Mouse (Mus musculus): ENCODE measurements at regions not wholly inside any gene's neighbourhood (a gene's known extent, or its start where the extent isn't known, plus 50 kb on each side); places are given as distances from the start of the nearest gene placed in this dataset.

DNA sequence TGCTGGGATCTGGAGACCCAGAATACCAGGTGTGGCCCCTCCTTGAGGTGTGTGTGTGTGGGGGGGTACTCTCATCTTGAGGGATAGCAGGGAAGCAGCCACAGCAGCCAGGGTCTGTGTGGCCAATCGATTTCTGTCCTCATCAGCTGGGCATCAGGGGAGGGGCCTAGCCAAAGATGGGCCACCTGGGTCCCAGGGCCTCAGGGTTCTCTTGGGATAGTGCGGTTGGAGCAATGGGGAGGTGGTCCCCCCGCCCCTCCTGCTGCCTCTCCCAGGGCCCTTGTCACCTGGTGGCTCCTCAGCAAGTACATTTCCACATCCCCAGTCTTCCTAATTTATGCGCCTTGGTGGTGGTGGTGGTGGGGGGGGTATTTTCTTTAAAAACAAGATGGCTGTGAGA is 55.4 kb downstream of the Uncx start:
- DNase-seq, result no peak

DNA sequence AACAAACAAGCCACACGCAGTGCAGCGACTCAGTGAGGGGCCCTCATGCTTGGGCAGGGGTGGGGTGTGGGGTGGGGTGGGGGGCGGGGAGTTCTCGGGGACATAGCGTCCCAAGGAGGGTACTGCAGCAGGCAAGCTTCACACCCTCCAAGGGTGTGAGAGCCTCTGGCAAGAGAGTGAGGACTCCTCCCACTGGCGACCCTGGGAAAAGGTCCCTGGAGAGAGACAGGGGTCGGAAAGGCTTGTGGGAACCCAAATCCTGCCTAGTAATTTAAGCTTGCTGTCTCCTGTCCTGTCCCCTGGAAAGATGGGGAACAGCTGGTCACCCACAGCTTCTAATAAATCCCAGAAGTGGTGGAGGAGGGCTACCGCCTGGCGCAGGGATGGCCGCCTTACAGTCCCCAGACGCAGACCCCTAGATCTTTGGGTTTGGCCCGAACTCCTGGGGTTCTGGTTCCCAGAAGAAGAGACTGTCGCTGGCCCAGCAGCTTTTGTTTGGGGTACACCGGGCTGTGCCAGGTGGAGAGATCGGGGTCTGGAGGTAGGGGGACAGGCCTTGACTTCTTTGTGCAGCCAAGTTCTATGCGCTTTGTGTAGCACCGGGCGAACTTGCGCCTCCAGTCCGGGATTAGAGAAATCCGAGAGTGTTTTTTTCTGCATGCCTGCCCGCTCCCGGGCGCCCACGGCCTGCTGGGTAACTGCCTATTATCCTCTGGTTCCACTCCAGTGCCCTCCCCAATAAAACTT is 56.1 kb downstream of the Uncx start:
- no peak for DNase-seq

DNA sequence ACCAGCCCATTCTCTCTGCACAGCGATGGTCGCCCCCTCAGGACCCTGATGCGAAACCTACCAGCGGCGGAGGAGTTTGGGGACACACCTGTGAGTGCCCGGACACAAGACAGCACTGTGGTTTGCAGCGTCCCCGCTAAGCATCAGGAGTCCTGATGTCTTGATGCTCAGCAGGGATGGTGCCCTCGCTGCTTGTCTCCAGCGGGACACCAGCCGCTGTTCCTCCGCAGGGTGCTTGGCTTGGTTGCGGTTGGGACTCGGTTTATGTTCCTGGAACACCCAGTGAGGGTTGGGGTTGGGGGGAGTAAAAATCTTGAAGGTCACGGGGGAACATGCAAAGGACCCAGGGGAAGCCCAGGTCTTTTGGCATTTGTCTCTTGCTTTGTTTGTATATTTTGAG is 56.9 kb downstream of the Uncx start:
- no peak for DNase-seq

DNA sequence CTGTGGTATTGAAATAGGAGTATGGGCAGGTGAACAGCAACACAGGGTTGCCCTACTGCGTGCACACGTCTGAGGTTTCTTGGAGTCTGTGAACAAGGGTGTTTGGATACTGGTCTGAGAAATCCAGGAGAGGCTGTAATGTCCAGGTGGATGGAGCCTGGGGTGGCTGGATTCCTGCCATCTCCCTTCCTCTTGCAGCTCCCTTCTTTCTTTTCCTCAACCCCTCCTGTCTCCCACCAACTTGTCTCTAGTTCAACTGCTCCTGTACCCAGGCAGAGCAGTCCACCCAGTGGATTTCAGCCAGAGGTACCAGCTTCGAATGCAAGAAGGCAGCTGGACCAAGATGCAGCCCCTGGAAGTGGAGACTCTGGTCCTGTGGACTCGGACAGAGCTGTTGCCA is 59.6 kb downstream of the Uncx start:
- no peak for DNase-seq

DNA sequence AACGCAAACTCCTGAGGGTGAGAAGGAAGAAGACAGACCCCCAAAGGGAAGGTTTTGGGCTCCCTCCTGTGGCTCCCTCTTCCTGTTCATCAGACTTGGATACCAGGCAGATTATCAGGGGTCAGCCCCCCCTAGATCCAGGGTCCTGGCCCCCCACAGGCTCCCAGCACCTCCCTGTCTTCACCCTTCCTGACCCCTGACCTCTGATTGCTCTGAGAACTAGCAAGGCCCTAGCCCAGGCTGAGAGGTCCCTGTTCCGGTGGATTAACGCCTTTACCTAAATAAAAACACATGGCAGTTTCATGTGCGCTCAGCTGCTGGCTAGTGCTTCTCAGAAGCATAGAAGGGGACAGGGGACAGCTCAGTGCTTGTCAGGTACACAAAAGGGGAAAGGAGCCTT is 60.2 kb downstream of the Uncx start:
- no peak for DNase-seq

DNA sequence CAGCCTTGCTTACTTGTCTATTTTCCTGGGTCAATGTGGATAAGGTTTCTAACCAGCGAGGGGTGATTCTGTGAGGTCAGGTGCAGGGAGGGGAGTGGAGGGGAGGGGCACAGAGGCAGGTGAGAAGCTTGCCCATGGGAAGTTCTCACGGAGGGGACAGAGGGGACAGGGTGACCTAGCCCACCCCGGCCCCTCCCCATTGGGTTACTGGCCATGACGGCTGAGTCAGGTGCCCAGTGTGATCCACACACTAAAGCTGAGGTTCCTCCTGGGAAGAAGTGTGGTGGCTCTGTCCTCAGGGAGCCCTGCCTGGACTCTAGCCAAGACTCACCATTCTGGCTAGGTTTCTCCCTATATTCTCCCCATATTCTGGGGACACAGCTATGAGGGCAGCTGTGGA is 61.0 kb downstream of the Uncx start:
- DNase-seq, result no peak

DNA sequence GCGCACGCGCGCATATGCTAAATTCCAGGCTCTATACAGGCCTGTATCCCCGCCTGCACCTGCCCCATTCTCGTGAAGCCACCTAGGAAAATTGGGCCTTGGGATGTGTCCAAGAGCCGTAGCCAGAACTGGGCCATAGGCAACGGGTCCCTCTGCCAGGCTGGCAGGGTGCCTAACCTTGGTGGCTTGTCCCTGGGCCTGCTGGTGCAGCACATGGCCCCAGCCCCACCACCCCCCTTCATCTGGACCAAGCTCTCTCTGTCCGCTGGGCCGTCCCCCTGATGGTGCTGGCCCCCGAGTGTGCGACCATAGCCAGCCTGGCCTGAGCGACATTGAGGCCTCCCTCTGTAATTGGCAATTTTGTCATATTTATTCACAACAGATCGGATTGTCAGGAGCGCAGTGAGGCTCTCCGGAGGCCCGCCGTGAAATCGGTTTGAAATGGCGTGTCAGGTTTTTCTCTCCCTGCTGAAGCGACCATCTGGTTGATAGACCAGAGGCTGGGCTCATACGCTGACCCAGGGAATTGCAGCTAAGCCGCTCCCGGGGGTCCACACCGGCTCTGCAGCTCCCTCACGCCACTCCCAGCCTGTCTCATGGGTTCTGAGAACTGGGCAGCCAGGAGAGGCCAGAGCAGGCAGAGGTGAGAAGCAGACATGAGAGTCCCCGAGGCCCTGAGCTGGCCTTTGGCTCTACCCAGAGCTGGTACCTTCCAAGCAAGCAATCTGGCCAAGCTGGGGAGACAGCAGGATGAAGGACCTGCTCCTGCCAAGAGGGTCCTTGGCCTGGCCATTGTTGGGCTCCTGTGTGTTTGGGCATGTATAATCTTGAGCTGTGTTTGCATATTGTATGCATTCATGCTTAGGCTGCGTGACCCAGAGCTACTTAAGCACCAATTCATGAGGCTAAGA is 67.6 kb downstream of the Uncx start:
- DNase-seq, result no peak

DNA sequence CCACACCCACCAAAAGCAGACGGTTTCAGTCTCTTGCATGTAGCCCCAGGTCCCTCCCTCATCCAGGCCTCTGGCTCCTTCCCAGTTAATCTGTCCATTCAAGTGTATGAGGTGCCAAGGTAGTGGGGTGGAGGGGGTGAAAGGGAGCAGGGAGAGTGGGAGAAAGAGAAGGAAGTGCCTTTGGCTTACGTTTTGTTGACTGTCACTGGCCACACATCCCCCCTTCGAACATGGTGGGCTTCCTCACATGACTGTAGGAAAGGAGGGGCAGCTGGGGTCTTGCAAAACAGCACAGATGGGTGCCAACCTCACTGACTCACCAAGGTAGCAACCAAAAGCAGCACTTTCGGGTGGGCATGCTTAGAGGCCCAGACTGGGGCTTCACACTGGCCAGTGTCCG is 68.9 kb downstream of the Uncx start:
- DNase-seq, result no peak

DNA sequence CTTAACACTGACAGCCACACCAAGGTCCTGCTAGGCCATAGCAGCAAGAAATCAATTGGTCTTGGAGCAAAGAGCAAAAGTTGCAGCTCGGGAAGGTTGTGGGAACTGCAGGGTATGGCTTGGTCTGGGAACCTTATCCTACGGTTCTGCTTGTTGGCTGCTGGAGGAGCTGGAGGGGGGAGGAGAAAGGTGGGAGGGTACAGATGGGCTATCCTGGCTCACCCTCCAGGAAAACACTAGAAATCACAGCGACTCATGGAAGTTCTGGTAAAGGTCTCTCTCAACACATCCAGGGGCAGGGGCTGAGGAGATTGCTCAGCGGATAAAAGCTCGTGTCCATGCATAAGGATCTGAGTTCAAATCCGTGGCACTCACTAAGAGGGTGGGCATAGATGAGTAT is 69.4 kb downstream of the Uncx start:
- DNase-seq, result no peak

DNA sequence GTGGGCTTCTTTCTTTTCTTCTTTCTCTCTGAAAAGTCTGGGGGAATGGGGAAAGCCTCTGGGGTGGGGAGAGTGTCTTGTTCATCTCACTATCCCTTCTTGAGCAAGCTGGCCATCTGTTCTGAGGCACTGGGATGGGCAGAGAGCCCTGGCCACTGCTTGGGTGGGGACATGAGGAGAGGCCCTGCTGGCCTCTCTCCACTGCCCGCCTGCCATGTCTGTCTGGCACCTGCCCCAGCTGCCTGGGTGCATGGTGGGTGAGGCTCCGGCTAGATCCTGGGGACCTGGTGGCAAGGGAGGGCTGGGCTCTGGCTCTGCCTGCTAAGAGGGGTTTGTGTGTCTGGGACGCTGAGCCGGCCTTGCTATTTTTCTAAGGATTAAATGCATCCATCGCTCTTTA is 70.3 kb downstream of the Uncx start:
- DNase-seq, result no peak

DNA sequence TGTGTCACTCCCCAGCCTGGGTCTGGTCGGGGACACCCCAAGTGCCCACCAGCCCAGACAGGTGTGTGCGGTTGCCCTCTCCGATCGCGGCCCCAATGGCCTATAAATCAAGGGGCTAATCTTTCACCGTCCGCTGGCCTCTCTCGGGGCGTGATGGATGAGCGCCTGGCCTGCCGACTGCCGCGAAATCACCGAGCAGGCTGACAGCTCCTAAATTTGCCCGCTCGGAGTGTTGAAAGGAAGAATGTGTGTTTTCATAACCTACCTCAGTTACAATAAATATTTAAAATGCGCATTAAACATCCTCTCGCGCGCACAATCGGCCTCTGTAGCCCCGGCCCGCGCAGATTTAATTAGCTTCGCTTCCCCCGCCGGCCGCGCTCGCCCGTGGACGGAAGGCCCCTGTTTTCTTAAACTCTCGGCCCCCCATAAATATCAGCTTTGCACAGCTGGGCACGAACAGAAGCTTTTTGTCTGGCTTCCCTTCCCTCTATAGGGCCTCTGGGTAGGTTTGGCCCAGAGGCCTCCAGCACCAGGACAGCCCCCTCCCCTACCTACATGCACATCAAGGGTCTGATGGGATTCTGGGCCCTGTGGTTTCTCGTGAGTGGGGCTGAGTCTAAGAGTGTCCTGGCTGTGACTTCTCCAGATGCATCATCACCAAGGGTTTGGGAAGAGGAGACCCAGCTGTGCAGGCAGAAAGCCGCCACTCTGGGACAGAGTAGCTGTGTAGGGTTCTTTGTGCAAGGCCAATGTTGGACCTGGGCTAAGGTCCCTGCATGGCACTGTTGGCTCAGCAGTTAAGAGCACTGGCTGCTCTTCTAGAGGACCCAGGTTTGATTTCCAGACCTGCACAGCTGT is 76.2 kb downstream of the Uncx start:
- DNase-seq, result no peak

DNA sequence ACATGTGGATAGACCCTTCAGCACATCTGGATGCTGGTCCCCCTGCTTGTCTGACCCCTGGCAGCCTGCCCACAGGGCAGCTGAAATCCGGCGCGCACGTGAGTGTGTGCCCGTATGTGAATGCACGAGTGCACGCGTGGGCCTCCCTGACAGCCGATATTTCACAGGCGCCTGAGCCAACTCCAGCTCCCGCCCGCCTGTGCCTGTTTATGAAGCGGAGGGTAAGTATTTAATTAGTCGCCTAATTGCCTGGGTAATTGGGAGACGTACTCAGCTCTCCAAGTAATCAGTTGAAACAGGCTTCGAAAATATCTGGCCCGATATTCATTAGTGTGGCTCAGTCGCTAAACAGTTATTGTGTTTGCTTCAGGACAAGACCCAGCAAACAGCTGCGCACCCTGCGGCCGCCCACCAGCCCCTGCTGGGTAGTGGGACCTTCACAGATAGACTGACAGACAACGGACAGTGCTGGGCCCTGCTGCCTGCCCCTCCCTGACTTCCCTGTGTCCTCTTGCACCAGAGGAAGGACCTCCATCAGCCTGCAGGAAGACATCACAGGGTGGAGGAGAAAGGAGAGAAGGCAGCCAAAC is 82.7 kb downstream of the Uncx start:
- peak; percentile 14 for DNase-seq

DNA sequence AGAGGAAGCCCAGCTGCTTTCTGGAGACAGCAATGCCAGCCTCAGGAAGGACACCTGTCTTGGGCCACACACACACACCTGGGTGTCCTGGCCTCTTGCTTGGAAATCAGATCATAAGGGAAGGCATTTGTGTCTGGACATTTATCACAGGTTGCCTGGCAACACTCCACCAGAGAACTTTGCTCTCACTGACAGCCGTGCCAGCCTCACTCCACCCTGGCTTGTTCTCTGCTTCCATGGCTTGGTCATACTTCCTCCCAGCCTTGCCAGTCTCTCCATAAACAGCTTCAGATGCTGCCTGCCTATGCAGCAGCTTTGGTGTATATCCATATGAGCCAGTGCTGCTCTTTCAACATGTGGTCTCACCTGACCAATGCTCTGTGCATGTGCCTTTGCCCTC is 84.3 kb downstream of the Uncx start:
- DNase-seq, result no peak

DNA sequence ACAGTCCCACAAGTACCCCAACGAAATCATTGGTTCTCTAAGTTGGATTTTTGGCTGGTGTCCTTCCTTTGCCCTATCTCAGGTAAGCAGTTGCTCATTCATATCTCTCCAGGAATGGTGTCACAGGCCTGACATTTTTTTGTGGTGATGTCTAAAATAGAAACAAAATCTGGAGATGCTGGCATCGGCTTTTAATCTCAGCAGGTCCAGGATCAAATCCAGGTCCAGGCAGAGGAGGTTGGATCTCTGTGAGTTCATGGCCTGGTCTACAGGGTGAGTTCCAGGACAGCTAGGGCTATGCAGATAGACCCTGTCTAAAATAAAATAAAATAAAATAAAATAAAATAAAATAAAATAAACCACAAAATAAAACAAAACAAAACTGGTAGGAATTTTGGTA is 93.7 kb downstream of the Uncx start:
- DNase-seq, result no peak

DNA sequence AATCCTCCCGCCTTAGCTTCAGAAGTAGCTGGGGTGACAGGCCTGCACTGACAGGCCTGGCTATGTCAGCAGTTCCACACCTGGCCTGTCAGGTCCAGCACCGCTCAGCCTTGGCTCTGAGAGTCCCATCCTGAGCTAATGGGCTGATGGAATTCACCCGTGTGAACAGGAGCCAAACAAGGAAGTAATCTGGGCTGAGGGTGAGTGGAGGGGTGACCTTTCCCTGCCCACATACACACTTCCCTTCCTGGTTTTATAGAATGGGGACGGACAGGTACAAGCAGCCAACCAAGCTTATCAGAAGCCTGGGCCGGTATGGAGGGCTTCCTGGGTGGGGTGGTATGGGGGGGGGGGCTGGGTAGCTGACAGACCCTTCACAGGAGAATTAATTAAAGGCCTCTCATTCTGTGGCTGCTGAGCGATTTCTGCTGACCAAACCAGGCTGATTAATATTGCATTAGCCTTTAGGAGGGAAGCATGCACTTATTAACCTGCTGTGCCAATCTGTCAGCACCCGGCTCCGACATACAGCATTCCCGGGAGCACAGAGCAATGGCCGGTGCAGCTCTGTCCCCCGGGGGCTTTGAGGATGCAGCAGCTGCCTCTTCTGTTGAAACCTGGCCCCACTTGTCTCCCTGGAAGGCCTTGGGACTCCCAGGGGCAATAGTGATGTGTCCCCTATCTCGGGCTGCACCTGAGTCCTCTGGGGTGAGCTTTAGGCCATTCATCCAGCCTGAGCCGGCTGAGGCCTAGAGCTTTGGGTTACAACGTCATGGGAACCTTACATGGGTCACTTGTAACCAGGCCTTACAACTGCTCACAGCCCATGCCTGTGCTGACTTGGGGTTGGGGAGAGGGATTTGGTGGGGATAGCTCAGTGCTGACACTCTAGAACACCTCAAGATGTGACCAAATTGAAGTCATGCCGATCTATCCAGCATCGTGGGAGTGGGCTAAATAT is 95.2 kb downstream of the Micall2 start:
- DNase-seq, result no peak

DNA sequence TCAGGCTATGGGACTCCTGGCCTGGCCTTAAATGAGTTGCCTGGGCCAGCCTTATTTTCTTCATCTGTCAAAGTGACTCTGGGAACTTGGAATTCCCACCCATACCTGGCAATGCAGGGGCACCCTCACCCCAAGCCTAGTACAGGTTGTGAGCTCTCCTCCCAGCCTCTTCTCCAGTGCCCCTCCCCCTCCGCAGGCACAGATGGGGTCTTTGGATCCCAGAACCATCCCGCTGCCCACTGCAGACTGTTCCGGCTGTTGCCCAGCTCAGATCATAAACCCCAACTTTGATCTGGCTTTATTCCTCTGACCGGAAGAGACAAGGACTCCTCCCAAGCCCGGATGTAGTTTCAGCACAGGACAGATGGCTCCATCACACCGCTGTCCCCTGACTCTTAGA is 91.3 kb downstream of the Micall2 start:
- no peak for DNase-seq

DNA sequence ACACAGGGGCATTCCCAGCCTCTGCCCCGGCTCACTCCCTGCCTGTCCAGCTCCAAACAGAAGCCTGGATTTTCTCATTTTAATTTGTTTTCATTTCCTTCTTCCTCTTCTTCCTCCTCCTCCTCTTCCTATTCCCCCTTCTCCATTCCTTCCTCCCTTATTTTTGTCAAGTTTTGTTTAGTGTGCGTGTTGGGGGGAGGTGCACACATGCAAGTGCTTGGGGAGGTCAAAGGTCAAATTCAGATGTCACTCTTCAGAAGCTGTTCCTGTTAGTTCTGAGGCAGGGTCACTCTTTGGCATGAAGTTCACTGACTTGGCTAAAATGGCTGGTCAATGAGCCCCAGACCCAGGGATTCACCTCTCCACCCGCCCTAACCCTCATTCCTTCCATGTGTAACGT is 85.1 kb downstream of the Micall2 start:
- DNase-seq, result no peak
